Mouse (Mus musculus): Measurements from ENCODE around the gene Gm42669. TPM values are rescaled to one million over a fixed set of nuclear protein-coding genes. Genes with fewer than 3 reads are reported as not detected.

The Gm42669 gene
- polyA plus RNA-seq (2012; rRNA removed) = 0.06 TPM in 1 of 2 replicates, not detected in the other

GRCm38 (mm10) chr5:107507321-107507720, at the start of gene Gm42669:
Gene Gm42669 (plus strand): TSS chr5:107507621.
- TF ChIP-seq CTCF (IDR thresholded peaks at IDR 0.05; ENCODE audit: extremely low read depth, insufficient read length, insufficient replicate concordance, low read depth, low read length) (no peak), POLR2A (IDR thresholded peaks at IDR 0.05; ENCODE audit: low read depth, low read length) (no peak)
- no peaks in the 10 kb centered on the region; the same call in 1 of the 2 replicates for H3K36me3 ChIP-seq (ENCODE audit: control insufficient read depth, insufficient read depth, low read length)
- H3K27ac ChIP-seq (ENCODE audit: insufficient read depth, low read depth, low read length) = no peak within 1 kb of the TSS
- 88% methylated on average over 4 of the region's 4 CpGs for WGBS
- H3K4me3 ChIP-seq (ENCODE audit: low read depth, low read length) = no peak within 1 kb of the TSS
- H3K27me3 ChIP-seq (ENCODE audit: control insufficient read depth, insufficient read depth, low read length) = no peaks in the 10 kb centered on the region
- H3K4me1 ChIP-seq (ENCODE audit: control insufficient read depth, insufficient read depth, insufficient read length, low read length) = no peaks in the 10 kb centered on the region

- H3K36me3 ChIP-seq (ENCODE audit: control insufficient read depth, insufficient read depth, low read length) = no peaks in the 10 kb centered on the region
- TF ChIP-seq POLR2A (IDR thresholded peaks at IDR 0.05; ENCODE audit: low read depth, low read length) = no peak
- TF ChIP-seq CTCF (IDR thresholded peaks at IDR 0.05; ENCODE audit: extremely low read depth, insufficient read length, insufficient replicate concordance, low read depth, low read length) = no peak
Measured at GRCm38 (mm10) chr5:107462147-107463076, 45.0 kb upstream of the Gm42669 start.

GRCm38 (mm10) chr5:107466501-107466900, 40.9 kb upstream of the Gm42669 start:
- 75% methylated on average over 5 of the region's 5 CpGs for WGBS
- TF ChIP-seq POLR2A (IDR thresholded peaks at IDR 0.05; ENCODE audit: low read depth, low read length) (no peak), CTCF (IDR thresholded peaks at IDR 0.05; ENCODE audit: extremely low read depth, insufficient read length, insufficient replicate concordance, low read depth, low read length) (no peak)
- Histone ChIP-seq H3K27ac (ENCODE audit: insufficient read depth, low read depth, low read length) (no peak overlapping the region), H3K4me3 (ENCODE audit: low read depth, low read length) (no peak overlapping the region), H3K27me3 (ENCODE audit: control insufficient read depth, insufficient read depth, low read length) (no peaks in the 10 kb centered on the region), H3K4me1 (ENCODE audit: control insufficient read depth, insufficient read depth, insufficient read length, low read length) (no peaks in the 10 kb centered on the region), H3K36me3 (ENCODE audit: control insufficient read depth, insufficient read depth, low read length) (peaks cover 3% of the 10 kb centered on the region)

More at GRCm38 (mm10) chr5:107462147-107463076, 45.0 kb upstream of the Gm42669 start:
- no peaks in the 10 kb centered on the region for H3K4me1 ChIP-seq (ENCODE audit: control insufficient read depth, insufficient read depth, insufficient read length, low read length)
- no peak overlapping the region for H3K27ac ChIP-seq (ENCODE audit: insufficient read depth, low read depth, low read length)
- H3K27me3 ChIP-seq (ENCODE audit: control insufficient read depth, insufficient read depth, low read length) = no peaks in the 10 kb centered on the region
- WGBS = 95% methylated on average over 4 of the region's 4 CpGs
- H3K4me3 ChIP-seq (ENCODE audit: low read depth, low read length) = no peak overlapping the region

GRCm38 (mm10) chr5:107467098-107467497, 40.3 kb upstream of the Gm42669 start:
- H3K27ac ChIP-seq (ENCODE audit: insufficient read depth, low read depth, low read length) = no peak overlapping the region
- H3K4me1 ChIP-seq (ENCODE audit: control insufficient read depth, insufficient read depth, insufficient read length, low read length) = no peaks in the 10 kb centered on the region
- TF ChIP-seq POLR2A (IDR thresholded peaks at IDR 0.05; ENCODE audit: low read depth, low read length) (no peak), CTCF (IDR thresholded peaks at IDR 0.05; ENCODE audit: extremely low read depth, insufficient read length, insufficient replicate concordance, low read depth, low read length) (no peak)
- no peaks in the 10 kb centered on the region for H3K27me3 ChIP-seq (ENCODE audit: control insufficient read depth, insufficient read depth, low read length)
- H3K4me3 ChIP-seq (ENCODE audit: low read depth, low read length) = no peak overlapping the region
- 88% methylated on average over 4 of the region's 4 CpGs for WGBS
- H3K36me3 ChIP-seq (ENCODE audit: control insufficient read depth, insufficient read depth, low read length) = peaks cover 3% of the 10 kb centered on the region

GRCm38 (mm10) chr5:107470600-107471329, 36.7 kb upstream of the Gm42669 start:
- 81% methylated on average over 10 of the region's 10 CpGs for WGBS
- no peaks in the 10 kb centered on the region for H3K4me1 ChIP-seq (ENCODE audit: control insufficient read depth, insufficient read depth, insufficient read length, low read length)
- no peak overlapping the region for H3K27ac ChIP-seq (ENCODE audit: insufficient read depth, low read depth, low read length)
- TF ChIP-seq POLR2A (IDR thresholded peaks at IDR 0.05; ENCODE audit: low read depth, low read length) (no peak), CTCF (IDR thresholded peaks at IDR 0.05; ENCODE audit: extremely low read depth, insufficient read length, insufficient replicate concordance, low read depth, low read length) (no peak)
- peaks cover 3% of the 10 kb centered on the region for H3K36me3 ChIP-seq (ENCODE audit: control insufficient read depth, insufficient read depth, low read length)
- no peak overlapping the region for H3K4me3 ChIP-seq (ENCODE audit: low read depth, low read length)
- no peaks in the 10 kb centered on the region for H3K27me3 ChIP-seq (ENCODE audit: control insufficient read depth, insufficient read depth, low read length)

GRCm38 (mm10) chr5:107480194-107480593, 27.2 kb upstream of the Gm42669 start:
- Histone ChIP-seq H3K4me1 (ENCODE audit: control insufficient read depth, insufficient read depth, insufficient read length, low read length) (no peaks in the 10 kb centered on the region), H3K27me3 (ENCODE audit: control insufficient read depth, insufficient read depth, low read length) (no peaks in the 10 kb centered on the region), H3K27ac (ENCODE audit: insufficient read depth, low read depth, low read length) (no peak overlapping the region), H3K36me3 (ENCODE audit: control insufficient read depth, insufficient read depth, low read length) (no peaks in the 10 kb centered on the region), H3K4me3 (ENCODE audit: low read depth, low read length) (no peak overlapping the region)
- TF ChIP-seq CTCF (IDR thresholded peaks at IDR 0.05; ENCODE audit: extremely low read depth, insufficient read length, insufficient replicate concordance, low read depth, low read length) = no peak
- no peak for TF ChIP-seq POLR2A (IDR thresholded peaks at IDR 0.05; ENCODE audit: low read depth, low read length)
- WGBS = 92% methylated on average over 2 of the region's 2 CpGs

GRCm38 (mm10) chr5:107488996-107489395, 18.4 kb upstream of the Gm42669 start:
- Histone ChIP-seq H3K27me3 (ENCODE audit: control insufficient read depth, insufficient read depth, low read length) (no peaks in the 10 kb centered on the region), H3K27ac (ENCODE audit: insufficient read depth, low read depth, low read length) (no peak overlapping the region), H3K4me1 (ENCODE audit: control insufficient read depth, insufficient read depth, insufficient read length, low read length) (no peaks in the 10 kb centered on the region), H3K36me3 (ENCODE audit: control insufficient read depth, insufficient read depth, low read length) (no peaks in the 10 kb centered on the region), H3K4me3 (ENCODE audit: low read depth, low read length) (no peak overlapping the region)
- WGBS = 66% methylated on average over 4 of the region's 4 CpGs
- no peak for TF ChIP-seq POLR2A (IDR thresholded peaks at IDR 0.05; ENCODE audit: low read depth, low read length)
- no peak for TF ChIP-seq CTCF (IDR thresholded peaks at IDR 0.05; ENCODE audit: extremely low read depth, insufficient read length, insufficient replicate concordance, low read depth, low read length)
